Mouse (Mus musculus) forebrain, embryonic 11.5 days (tissue): ENCODE results near the gene Ccdc13. TPM values are rescaled to one million over a fixed set of nuclear protein-coding genes. Genes with fewer than 3 reads are reported as not detected.
A peak's percentile ranks its signal among the peaks of the same experiment; 100 is the strongest.

Experiments used
- ATAC-seq: fragments of 200-750 bp; cut with Nextera tagmentation; replicated peaks from 2 replicates; pipeline ENCODE4 v1.8.0; 2017; ENCODE audit warnings: moderate TSS enrichment; ENCODE audit not compliant: low FRiP score
- DNase-seq: peaks from one replicate; pipeline ENCODE4 v3.0.0-alpha.2; 2017; ENCODE audit warnings: low spot score
- H3K27ac ChIP-seq: fragments of 300-500 bp; sonication (generic); 2 replicates; pipeline ENCODE4 v1.5.1; 2014; ENCODE audit warnings: low read depth, low read length
- H3K27me3 ChIP-seq: fragments of 300-500 bp; sonication (generic); 2 replicates; pipeline ENCODE4 v1.6.1; 2014; ENCODE audit warnings: mild to moderate bottlenecking, low read length, mixed read lengths; ENCODE audit not compliant: control insufficient read depth, insufficient read depth
- H3K36me3 ChIP-seq: fragments of 300-500 bp; sonication (generic); 2 replicates; pipeline ENCODE4 v1.6.1; 2014; ENCODE audit warnings: mild to moderate bottlenecking, low read length, moderate library complexity, mixed read lengths; ENCODE audit not compliant: control insufficient read depth, insufficient read depth
- H3K4me1 ChIP-seq: fragments of 300-500 bp; sonication (generic); replicated peaks from 2 replicates; pipeline ENCODE4 v1.6.1; 2014; ENCODE audit warnings: low read length, mixed read lengths; ENCODE audit not compliant: control insufficient read depth, insufficient read depth
- H3K4me2 ChIP-seq: fragments of 300-500 bp; sonication (generic); 2 replicates; pipeline ENCODE4 v1.6.1; 2014; ENCODE audit warnings: low read depth, mild to moderate bottlenecking, low read length, moderate library complexity, mixed read lengths; ENCODE audit not compliant: severe bottlenecking
- H3K4me3 ChIP-seq: fragments of 300-500 bp; sonication (generic); 2 replicates; pipeline ENCODE4 v1.5.1; 2014; ENCODE audit warnings: low read depth, low read length
- H3K9ac ChIP-seq: fragments of 300-500 bp; sonication (generic); 2 replicates; pipeline ENCODE4 v1.6.1; 2014; ENCODE audit warnings: low read length
- H3K9me3 ChIP-seq: fragments of 300-500 bp; sonication (generic); 2 replicates; pipeline ENCODE4 v1.6.1; 2016; ENCODE audit warnings: low read length, mixed read lengths; ENCODE audit not compliant: control insufficient read depth
- WGBS: fragments of 180-500 bp; shearing (Covaris S2); extraction: QIAGEN DNeasy Blood & Tissue Kit; methylation state at CpG from one replicate; pipeline ENCODE4 v1.1.7; 2014; 5-methylcytosine and 5-hydroxymethylcytosine counted together
- polyA plus RNA-seq: library from polyadenylated mRNA; unstranded; fragments of >200 nt; fragmentation: Nextera tagmentation; extraction: Ambion mirVana; gene quantifications from 2 replicates; pipeline ENCODE4 v1.2.1, GENCODE M21; 2014

The Ccdc13 gene
- polyA plus RNA-seq, 1 experiment from 2014 or later, result 2.7 TPM

- Histone ChIP-seq H3K4me3 (peak overlapping the region; percentile 86), H3K4me1 (peaks cover 3% of the 10 kb centered on the region; the same call in 1 of the 2 replicates), H3K27me3 (no peaks in the 10 kb centered on the region), H3K36me3 (no peaks in the 10 kb centered on the region), H3K4me2 (peak overlapping the region; percentile 94), H3K27ac (peak overlapping the region; percentile 96), H3K9ac (peak overlapping the region; percentile 82), H3K9me3 (no peaks in the 10 kb centered on the region)
- no peak; the same call in 1 of the 2 replicates for ATAC-seq
- 1% methylated on average over 39 of the region's 39 CpGs for WGBS
- DNase-seq, result no peak
These were observed 17.6 kb upstream of the Ccdc13 start for GRCm38 (mm10) chr9:121856649-121857416.

DNA sequence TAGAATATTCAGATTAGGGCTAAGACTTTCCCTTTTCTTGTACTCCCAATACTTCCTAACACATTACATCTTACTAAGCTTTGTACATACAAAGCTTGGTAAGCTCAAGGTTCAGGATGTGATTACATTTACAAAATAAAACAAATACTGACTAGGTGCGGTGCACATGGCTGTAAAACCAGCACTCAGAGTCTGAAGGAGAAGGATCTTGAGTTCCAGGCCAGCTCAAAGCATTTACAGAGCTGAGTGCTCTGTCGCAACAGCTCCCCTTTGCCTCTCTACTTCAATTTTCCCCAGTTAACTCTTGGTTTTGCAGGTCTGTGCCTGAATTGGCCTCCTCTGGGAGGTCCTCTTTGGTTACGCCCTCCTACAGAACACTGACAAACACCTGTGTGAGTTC is 15.0 kb upstream of the Ccdc13 start:
- H3K4me1 ChIP-seq, result peaks cover 3% of the 10 kb centered on the region; the same call in 1 of the 2 replicates
- WGBS, result 98% methylated on average over 3 of the region's 3 CpGs
- H3K4me2 ChIP-seq, result no peak overlapping the region
- H3K36me3 ChIP-seq, result no peaks in the 10 kb centered on the region; the same call in 1 of the 2 replicates
- no peak for DNase-seq
- H3K9ac ChIP-seq, result no peak overlapping the region
- no peak overlapping the region for H3K4me3 ChIP-seq
- no peak for ATAC-seq
- no peaks in the 10 kb centered on the region for H3K9me3 ChIP-seq
- H3K27ac ChIP-seq, result no peak overlapping the region
- no peaks in the 10 kb centered on the region for H3K27me3 ChIP-seq

DNA sequence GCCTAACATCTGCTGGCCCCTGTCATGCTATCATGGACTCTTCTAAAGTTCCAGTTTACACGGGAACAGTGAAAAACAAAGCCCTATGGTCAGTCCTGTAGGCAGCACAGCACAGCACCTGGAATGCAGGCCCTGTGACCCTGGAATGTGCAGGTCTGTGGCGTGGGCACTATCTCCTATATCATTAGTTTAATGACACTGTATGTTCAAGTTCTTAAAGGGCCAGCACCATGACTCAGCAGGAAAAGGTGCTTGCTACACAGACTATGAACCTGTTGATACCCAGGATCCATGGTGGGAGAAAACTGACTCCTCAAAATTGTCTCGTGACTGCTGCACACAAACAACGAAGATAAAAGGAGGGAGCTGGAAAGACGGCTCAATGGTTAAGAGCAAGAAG is 8.6 kb upstream of the Ccdc13 start:
- no peaks in the 10 kb centered on the region; the same call in 1 of the 2 replicates for H3K36me3 ChIP-seq
- H3K9ac ChIP-seq, result no peak overlapping the region
- WGBS, result 78% methylated on average over 5 of the region's 5 CpGs
- no peaks in the 10 kb centered on the region for H3K9me3 ChIP-seq
- H3K4me2 ChIP-seq, result no peak overlapping the region
- H3K27ac ChIP-seq, result no peak overlapping the region
- H3K4me3 ChIP-seq, result no peak overlapping the region
- DNase-seq (no peak), ATAC-seq (no peak)
- H3K4me1 ChIP-seq, result no peaks in the 10 kb centered on the region
- H3K27me3 ChIP-seq, result no peaks in the 10 kb centered on the region

DNA sequence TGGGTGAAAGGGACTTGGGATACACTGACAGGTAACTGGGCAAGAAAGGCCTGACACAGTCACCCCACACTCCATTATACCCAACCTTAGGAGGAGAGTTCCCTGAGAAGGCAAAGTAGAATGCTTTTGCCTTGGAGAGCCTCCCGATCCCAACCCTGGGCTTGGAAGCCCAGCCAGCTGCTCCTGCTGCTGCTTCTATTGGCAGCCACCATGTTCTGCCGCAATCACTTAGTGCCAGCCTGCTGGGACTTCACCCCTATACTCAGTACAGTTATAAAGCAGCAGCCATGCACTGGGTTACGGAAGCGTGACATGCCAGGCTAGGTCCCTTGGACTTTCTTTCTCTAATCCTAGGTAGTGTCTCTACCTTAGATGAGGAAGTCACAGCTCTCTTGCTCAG is 7.9 kb upstream of the Ccdc13 start:
- Histone ChIP-seq H3K36me3 (no peaks in the 10 kb centered on the region; the same call in 1 of the 2 replicates), H3K4me2 (no peak overlapping the region)

DNA sequence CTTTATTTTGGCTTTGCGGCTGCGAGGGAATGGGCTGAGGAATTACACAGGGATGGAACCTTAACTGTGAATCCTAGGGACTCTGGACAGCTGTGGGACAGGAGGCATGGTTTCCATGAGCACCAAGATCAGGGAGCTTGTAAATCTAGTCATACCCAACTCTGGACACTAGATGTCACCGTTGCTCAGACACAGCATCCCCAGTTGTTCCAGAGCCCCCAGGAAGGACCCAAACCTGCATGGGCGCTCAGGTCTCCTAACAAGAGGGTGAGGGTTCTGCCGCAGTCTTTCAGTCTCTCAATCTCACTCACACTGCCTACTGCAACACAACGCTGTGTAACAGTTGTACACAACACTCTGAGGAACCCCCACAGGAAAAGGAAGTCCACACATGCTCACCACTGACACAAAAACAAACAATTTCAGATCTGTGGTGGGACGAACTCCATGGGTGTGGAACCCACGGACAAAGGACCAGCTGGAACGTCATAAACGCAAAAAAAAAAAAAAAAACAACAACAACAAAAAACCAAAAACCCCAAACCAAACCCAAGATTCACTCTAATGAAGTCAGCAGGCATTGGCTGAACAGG is 7.4 kb upstream of the Ccdc13 start:
- H3K36me3 ChIP-seq, result no peaks in the 10 kb centered on the region; the same call in 1 of the 2 replicates
- ATAC-seq, result no peak

More for the DNA sequence above, 7.9 kb upstream of the Ccdc13 start:
- WGBS, result 98% methylated on average over 4 of the region's 4 CpGs
- DNase-seq (no peak), ATAC-seq (no peak)
- Histone ChIP-seq H3K4me3 (no peak overlapping the region), H3K27ac (no peak overlapping the region), H3K4me1 (no peaks in the 10 kb centered on the region), H3K9ac (no peak overlapping the region), H3K9me3 (no peaks in the 10 kb centered on the region), H3K27me3 (no peaks in the 10 kb centered on the region)

GRCm38 (mm10) chr9:121842914-121843313 is 3.7 kb upstream of the Ccdc13 start:
- peaks cover 2% of the 10 kb centered on the region; the same call in 1 of the 2 replicates for H3K4me1 ChIP-seq
- no peak overlapping the region for H3K9ac ChIP-seq
- 89% methylated on average over 2 of the region's 2 CpGs for WGBS
- no peaks in the 10 kb centered on the region for H3K27me3 ChIP-seq
- no peaks in the 10 kb centered on the region for H3K36me3 ChIP-seq
- H3K4me3 ChIP-seq, result no peak overlapping the region
- no peak overlapping the region for H3K27ac ChIP-seq
- no peak for DNase-seq
- no peak for ATAC-seq
- H3K4me2 ChIP-seq, result no peak overlapping the region
- H3K9me3 ChIP-seq, result no peaks in the 10 kb centered on the region

More for the DNA sequence above, 7.4 kb upstream of the Ccdc13 start:
- H3K4me2 ChIP-seq, result no peak overlapping the region
- DNase-seq, result peak; percentile 64
- no peaks in the 10 kb centered on the region for H3K27me3 ChIP-seq
- H3K4me3 ChIP-seq, result no peak overlapping the region
- H3K4me1 ChIP-seq, result no peaks in the 10 kb centered on the region
- H3K9ac ChIP-seq, result no peak overlapping the region
- WGBS, result 54% methylated on average over 10 of the region's 10 CpGs
- H3K27ac ChIP-seq, result no peak overlapping the region
- H3K9me3 ChIP-seq, result no peaks in the 10 kb centered on the region

DNA sequence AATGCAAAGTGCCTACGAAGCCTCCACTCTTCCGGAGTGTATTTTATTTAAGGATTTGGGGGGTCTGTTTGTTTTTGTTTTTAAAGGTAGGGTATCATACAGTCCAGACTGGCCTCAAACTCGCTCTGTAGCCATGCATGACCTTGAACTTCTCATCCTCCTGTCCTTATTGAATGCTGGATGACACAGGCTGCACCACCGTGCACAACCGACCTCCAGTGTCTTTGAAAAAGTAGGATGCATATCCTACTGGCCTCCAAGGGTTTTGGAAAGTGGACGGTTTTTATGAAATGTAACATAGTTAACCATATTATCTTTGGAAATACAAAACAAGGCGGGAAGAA is 333 bp upstream of the Ccdc13 start:
- peaks cover 2% of the 10 kb centered on the region; the same call in 1 of the 2 replicates for H3K4me1 ChIP-seq
- ATAC-seq (peak; percentile 67), DNase-seq (no peak)
- no peaks in the 10 kb centered on the region for H3K9me3 ChIP-seq
- peak overlapping the region; percentile 83 for H3K4me2 ChIP-seq
- peak overlapping the region; percentile 58; the same call in 1 of the 2 replicates for H3K9ac ChIP-seq
- no peak overlapping the region for H3K27ac ChIP-seq
- H3K4me3 ChIP-seq, result peak overlapping the region; percentile 44
- WGBS, result 38% methylated on average over 7 of the region's 7 CpGs
- no peaks in the 10 kb centered on the region for H3K36me3 ChIP-seq
- H3K27me3 ChIP-seq, result no peaks in the 10 kb centered on the region

- no peak for ATAC-seq
- Histone ChIP-seq H3K27ac (no peak overlapping the region), H3K4me3 (no peak overlapping the region), H3K9ac (no peak overlapping the region), H3K36me3 (no peaks in the 10 kb centered on the region), H3K9me3 (no peaks in the 10 kb centered on the region), H3K27me3 (no peaks in the 10 kb centered on the region), H3K4me1 (peaks cover 2% of the 10 kb centered on the region; the same call in 1 of the 2 replicates), H3K4me2 (no peak overlapping the region)
- 90% methylated on average over 6 of the region's 6 CpGs for WGBS
- DNase-seq, result no peak
These were observed 1.3 kb downstream of the Ccdc13 start for GRCm38 (mm10) chr9:121838008-121838407.
